31 mouse cellular contexts compared by ENCODE assay signal in genomic region chr1:144149997-144150396, GRCm38 (mm10). TPM values are rescaled to one million over a fixed set of nuclear protein-coding genes. Genes with fewer than 3 reads are reported as not detected.
"Had no signal": no experiment of that assay in that cellular context is flagged by ENCODE, and none has a peak within 500 bp of the region (broad histone marks: within the 10 kb centered on the region; RNA-seq: fewer than 3 reads in every experiment).

No protein-coding gene starts in this region.

- H3K9ac ChIP-seq: embryonic facial prominence, embryonic 12.5 days; embryonic facial prominence, embryonic 13.5 days; embryonic facial prominence, embryonic 15.5 days; forebrain, embryonic 12.5 days; forebrain, embryonic 13.5 days; forebrain, embryonic 15.5 days; forebrain, postnatal 0 days had no signal

- H3K9me3 ChIP-seq: embryonic facial prominence, embryonic 10.5 days; embryonic facial prominence, embryonic 12.5 days; embryonic facial prominence, embryonic 13.5 days; embryonic facial prominence, embryonic 15.5 days; forebrain, embryonic 10.5 days; forebrain, embryonic 12.5 days; forebrain, embryonic 13.5 days; forebrain, embryonic 15.5 days had no signal

- H3K4me1 ChIP-seq: embryonic facial prominence, embryonic 10.5 days; embryonic facial prominence, embryonic 12.5 days; embryonic facial prominence, embryonic 13.5 days; embryonic facial prominence, embryonic 15.5 days; forebrain, embryonic 10.5 days; forebrain, embryonic 12.5 days had no signal

- H3K4me3 ChIP-seq: embryonic facial prominence, embryonic 10.5 days; embryonic facial prominence, embryonic 12.5 days; embryonic facial prominence, embryonic 13.5 days; embryonic facial prominence, embryonic 15.5 days; erythroblast, embryonic 14.5 days; forebrain, embryonic 10.5 days; forebrain, embryonic 12.5 days; forebrain, embryonic 13.5 days; forebrain, embryonic 15.5 days; gastrocnemius, adult 2 months; heart, adult 2 months had no signal

- H3K27ac ChIP-seq: embryonic facial prominence, embryonic 10.5 days; embryonic facial prominence, embryonic 12.5 days; embryonic facial prominence, embryonic 13.5 days; embryonic facial prominence, embryonic 15.5 days; forebrain, embryonic 10.5 days; forebrain, embryonic 12.5 days; forebrain, embryonic 13.5 days; forebrain, embryonic 15.5 days; gastrocnemius, adult 2 months; heart, adult 2 months had no signal

- DNase-seq: cerebellum, adult 9-10 months; cerebellum, adult 9-11 months; cerebellum, postnatal 10 days; cerebellum, postnatal 14 days; cerebellum, postnatal 25 days; cerebellum, postnatal 36 days; embryo, embryonic 11 days; forebrain, postnatal 0 days; gastrocnemius, adult 2 months; gastrocnemius, postnatal 10 days; gastrocnemius, postnatal 14 days; gastrocnemius, postnatal 25 days; gastrocnemius, postnatal 36 days; heart, adult 11 months; heart, adult 18-20 months; heart, adult 2 months had no signal

- H3K4me2 ChIP-seq: embryonic facial prominence, embryonic 12.5 days; embryonic facial prominence, embryonic 13.5 days; embryonic facial prominence, embryonic 15.5 days; forebrain, embryonic 12.5 days; forebrain, embryonic 13.5 days; forebrain, embryonic 15.5 days had no signal

- H3K27me3 ChIP-seq: embryonic facial prominence, embryonic 12.5 days; embryonic facial prominence, embryonic 13.5 days; embryonic facial prominence, embryonic 15.5 days; forebrain, embryonic 12.5 days; forebrain, embryonic 13.5 days; forebrain, embryonic 15.5 days had no signal

- H3K36me3 ChIP-seq: embryonic facial prominence, embryonic 10.5 days; embryonic facial prominence, embryonic 12.5 days; embryonic facial prominence, embryonic 13.5 days; embryonic facial prominence, embryonic 15.5 days; forebrain, embryonic 10.5 days; forebrain, embryonic 12.5 days; forebrain, embryonic 15.5 days had no signal

RNA-seq across cellular contexts. Expression of gene Rgs13, which starts 27.2 kb away (rescaled TPM):
- total RNA-seq: common myeloid progenitor, adult 5-6 weeks; gastrocnemius, adult 18-20 months; gastrocnemius, adult 2 months; gastrocnemius, adult 8-10 months; gastrocnemius, postnatal 36 days; granulocyte monocyte progenitor cell, adult 5-6 weeks; heart, adult 18-20 months; heart, adult 2 months; heart, adult 8-10 months had no signal
- polyA plus RNA-seq: erythroblast, embryonic 14.5 days; gonadal fat pad, adult 2 months; heart, adult 2 months had no signal
